Mouse (Mus musculus): ENCODE data around the gene Dusp7. TPM values are rescaled to one million over a fixed set of nuclear protein-coding genes. Genes with fewer than 3 reads are reported as not detected.

Dusp7 gene
- total RNA-seq, 2 experiments from 2014 or later: 23.9 to 25.5 TPM

GRCm38 (mm10) chr9:106378045-106378444 is 9.6 kb downstream of the Dusp7 start:
- DNase-seq (ENCODE audit: low spot score in 2 of 2): no peak

- DNase-seq (ENCODE audit: low spot score in 2 of 2): no peak
These were observed 10.3 kb downstream of the Dusp7 start for GRCm38 (mm10) chr9:106378753-106379152.

DNA sequence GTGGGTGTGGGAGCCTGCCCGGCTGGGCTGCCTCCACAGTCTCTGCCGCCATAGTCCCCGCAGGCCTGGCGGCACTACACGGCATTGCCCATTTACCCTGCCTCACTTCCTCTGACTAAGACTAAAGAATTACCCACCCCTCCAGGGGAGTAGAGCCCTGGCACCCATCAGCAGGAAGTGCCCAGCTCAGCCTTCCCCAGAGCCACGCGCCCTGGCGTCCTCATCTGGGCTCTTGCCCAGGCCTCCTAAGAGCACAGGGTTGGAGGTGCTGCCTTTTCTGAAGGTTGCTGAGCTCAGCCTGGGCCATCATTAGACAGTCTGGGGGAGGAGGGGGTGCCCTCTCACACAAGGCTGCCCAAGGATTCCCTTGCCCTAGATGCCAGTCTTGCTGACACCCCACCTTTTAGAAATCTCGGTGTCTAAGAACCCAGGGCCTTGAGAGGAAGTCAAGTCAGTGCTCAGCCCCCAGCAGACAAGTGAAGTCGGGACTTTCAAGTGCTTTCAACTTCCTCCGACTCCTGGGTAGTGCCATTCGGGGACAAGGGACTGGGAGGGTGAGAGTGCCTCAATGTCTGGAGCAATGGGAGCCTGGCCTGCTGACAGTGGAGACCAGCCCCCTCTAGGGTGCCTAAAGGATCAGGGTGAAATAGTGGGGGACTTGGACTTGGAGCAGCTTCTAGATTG is 17.9 kb downstream of the Dusp7 start:
- no peak for DNase-seq (ENCODE audit: low spot score in 2 of 2)

DNA sequence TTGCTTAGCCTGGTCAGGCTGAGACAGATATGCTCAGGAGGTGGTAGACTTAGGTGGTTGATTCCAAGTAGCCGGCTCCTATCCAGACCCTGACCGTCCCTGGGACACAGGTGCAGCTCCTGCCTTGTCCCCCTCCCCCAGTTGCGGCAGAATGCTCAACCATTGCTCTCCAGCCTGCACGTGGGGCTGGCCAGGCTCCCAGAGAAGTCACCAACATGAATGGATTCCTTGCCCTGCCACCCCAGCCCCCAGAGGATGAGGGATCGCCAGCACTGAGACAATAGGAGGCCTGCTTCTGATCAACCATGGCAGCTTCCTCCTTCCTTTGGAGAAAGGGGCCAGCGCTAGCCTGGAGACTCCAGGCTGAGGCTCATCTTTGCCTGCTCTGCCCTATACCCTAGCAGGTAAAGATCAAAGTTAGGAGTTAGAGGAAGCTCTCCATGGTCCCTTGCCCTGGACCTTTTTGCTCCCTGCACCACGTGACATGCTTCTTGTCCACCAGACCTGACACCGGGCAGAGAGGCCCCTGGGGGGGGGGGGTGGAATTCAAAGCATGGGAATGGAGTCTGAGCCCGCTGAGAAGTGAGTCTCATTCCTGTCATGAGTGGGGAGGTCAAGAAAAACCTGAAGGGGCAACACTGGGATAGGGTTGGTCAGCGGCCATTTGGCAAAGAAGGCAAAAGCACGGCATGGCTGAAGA is 24.5 kb downstream of the Dusp7 start:
- no peak for DNase-seq (ENCODE audit: low spot score in 2 of 2)

DNA sequence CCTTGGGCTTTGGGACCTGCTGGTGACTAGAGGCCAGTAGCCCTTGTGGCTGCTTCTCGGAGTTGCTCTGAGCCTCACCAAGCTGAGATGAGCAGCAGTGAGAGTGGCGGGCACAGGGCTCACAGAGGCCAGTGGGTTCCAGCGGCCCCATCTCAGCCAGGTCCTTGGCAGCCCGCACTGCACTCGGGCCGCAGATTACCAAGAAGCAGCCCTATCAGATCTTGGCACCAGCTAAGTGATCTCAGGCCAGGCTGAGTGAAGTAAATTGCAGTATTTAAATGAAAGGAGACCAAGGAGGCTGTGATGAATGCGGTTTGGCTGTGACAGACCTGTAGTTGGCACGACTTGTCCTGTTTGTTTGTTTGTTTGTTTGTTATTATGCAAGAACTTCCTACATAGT is 25.1 kb downstream of the Dusp7 start:
- no peak for DNase-seq (ENCODE audit: low spot score in 2 of 2)

DNA sequence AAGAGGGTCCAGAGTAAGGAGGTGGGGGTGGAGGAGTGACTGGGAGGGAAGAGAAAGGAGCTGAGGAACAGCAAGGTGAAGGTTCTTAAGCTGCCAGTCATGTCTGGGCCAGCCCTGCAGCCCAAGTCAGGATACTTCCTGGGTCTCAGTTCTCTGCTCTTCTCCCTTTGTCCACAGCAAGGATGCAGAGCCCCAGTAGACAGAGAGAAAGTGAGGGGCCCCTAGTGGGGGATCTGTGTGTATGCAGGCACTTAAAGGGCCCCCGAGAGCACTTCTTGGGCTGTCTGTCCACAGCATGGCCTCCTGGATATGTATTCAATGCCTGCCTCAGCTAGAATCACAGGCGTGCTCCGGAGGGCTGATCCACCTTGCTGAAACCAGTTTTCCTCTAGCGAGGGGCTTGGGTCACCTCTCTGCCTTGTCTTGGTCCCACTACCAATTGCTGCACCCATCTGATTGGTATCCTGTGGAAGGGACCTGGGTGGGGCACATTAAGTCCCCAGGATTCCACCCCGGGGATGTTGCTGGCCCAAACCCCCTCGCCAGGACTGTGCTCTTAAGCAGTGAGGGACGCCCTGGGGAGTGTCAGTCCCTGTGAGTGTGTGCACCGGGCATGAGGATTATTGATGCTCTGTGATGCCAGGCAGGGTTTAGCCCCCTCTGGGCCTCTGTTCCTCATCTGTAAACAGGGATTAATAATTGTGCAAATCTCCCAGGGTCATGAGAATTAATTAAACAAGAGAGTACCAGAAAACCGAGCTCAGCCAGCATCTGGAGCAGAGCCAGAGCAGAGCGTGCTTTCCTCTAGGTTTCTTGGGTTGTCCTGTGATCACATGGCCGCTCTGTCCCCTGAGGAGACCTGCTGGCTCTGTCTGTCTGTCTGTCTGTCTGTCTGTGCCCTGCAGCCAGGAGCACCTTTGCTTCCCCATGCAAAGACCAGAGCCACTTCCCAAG is 26.5 kb downstream of the Dusp7 start:
- DNase-seq (ENCODE audit: low spot score in 2 of 2): no peak

GRCm38 (mm10) chr9:106397733-106398132 is 29.3 kb downstream of the Dusp7 start:
- no peak for DNase-seq (ENCODE audit: low spot score in 2 of 2)

DNA sequence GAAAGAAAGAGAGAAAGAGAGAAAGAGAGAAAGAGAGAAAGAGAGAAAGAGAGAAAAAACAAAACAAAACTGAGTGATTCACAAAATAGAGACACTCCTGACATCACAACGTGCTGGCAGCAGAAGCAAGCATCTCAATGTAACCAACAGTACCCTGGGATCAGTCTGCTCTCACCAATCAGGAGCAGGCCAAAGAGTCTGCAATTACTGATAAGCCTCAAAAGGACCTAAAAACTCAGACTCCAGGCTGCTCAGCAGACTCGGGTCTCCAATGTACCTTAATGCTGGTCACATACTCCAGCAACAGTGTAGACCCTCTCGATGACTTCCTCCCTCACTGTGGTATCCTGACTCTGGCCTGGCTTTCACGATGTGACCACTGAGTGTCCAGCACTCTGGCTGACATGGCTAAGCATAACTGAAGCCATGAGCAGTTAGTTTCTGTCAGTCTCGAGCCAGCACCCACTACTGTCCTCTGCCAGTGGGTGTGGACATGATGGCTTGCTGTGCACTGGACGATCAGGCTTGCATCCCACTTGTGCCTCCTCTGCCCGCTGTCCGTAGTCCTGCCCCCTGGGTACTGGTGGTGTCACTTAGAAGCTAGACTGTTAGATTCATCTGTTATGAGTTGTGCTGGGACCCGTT is 30.4 kb downstream of the Dusp7 start:
- DNase-seq (ENCODE audit: low spot score in 2 of 2): no peak

DNA sequence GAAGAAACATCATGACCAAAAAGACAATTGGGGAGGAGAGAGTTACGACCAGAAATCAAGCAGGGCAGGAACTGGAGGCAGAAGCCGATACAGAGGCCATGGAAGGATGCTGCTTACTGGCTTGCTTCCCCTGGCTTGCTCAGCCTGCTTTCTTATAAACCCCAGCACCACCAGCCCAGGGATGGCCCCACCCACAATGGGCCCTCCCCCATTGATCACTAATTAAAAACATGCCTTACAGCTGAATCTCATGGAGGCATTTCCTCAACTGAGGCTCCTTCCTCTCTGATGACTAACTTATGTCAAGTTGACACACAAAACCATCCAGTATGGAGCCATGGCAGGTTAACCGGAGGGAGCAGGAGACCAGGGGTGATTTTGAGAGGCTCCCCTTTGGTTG is 31.4 kb downstream of the Dusp7 start:
- DNase-seq (ENCODE audit: low spot score in 2 of 2): no peak

DNA sequence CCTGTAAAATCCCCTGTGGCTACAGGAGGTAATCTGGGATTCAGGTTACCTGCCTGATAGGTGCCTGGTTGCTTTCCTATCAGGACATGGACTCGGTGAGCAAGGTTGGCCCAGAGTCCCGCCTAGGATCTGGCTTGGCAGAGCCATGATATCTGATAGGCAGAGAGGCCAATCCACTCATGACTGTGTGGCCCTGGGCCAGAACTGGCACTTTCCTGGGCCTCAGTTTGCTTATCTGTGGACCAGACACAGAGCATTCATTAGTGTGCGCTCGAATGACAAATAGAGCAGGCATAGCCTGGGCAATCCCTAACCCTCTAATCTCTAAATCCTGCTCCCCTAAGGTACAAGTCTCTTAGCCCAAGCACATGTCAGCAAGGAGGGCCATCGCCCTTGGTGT is 33.7 kb downstream of the Dusp7 start:
- DNase-seq (ENCODE audit: low spot score in 2 of 2): no peak

DNA sequence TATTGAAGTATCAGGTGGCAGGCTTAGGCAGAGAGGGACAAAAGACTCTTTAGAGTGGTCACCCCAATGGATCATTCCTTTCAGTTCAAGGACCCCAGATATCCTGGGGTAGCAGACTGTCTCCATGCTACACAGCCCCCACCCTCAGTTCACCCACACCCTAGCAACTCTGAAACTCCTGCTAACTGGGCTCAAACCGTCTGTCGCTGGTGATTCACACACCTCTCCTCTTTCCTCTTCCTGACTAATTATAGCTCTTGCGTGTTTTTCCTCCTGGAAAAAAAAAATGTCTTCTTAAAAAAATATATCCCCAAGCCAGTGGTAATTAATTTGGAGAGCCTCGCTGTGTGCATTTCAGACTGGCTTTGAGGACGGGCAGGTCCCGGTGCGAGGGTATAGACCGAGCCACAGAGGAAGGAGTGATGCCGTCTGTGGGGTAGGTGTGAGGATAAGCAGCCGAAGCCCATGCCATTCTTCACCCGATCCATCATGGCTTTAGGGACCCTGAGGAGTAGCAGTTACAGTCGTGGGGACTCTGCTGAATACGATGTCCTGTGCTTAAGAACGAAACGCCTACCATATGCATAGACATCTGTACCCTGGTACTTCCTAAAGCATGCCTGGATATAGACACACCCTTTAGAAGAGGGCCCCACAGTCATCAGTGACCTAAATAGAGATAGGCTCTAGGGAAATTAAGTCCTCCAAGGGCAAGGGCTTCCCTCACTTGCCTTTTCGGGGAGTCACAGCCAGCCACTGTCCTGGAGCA is 34.4 kb downstream of the Dusp7 start:
- DNase-seq (ENCODE audit: low spot score in 2 of 2): no peak

DNA sequence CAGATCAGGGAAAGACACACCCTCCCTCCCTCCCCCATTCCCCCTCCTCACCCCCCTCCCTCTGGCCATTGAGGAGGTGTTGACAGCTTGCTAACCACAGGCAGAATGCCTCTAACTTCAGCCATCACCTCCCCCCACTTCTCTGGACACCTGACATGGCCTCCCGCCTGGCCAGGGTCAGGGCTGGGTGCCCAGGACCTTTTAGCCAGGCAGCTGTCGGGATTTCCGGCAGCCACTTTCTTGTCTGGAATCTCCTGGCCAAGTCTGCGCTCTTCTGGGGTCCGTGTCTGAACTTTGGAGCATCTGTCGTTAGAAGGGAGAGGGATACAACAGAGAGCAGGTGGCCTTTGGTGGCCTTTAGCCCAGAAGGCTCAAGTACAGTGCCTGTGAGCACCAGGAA is 36.8 kb downstream of the Dusp7 start:
- peak in 1 of 2 experiments; percentile 74 for DNase-seq (ENCODE audit: low spot score in 2 of 2)

DNA sequence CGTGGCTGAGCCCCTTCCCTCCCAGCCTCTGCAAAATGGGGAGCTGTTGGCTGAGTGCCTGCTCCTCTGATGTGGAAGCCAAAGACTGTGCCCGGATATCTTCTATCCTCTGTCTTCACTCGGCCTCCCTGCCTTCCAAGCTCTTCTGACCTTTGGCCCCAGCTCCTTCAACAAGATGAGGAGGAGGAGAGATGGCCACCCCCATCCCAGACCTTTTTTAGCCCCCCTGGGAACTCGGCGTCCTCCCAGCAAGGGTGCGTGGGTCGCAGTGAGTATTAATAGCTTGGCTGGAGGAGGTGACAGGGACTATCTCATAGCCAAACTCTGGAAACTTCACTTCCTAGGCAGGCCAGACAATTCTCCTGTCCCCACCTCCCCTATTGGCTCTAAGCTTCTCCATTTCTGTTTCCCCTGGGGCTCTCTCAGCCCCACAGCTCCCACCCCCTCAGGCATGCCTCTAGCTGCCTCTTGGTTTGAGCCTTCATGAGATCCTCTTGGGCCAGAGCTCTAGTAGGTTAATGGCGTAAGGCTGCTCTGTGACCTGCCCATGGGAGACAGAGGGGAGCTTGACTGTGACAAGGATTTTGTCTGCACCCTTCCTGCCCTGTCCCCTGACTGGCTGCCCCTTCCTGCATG is 38.1 kb downstream of the Dusp7 start:
- no peak for DNase-seq (ENCODE audit: low spot score in 2 of 2)

GRCm38 (mm10) chr9:106409096-106409495 is 40.7 kb downstream of the Dusp7 start:
- no peak for DNase-seq (ENCODE audit: low spot score in 2 of 2)

- DNase-seq (ENCODE audit: low spot score in 2 of 2): no peak
These were observed 41.7 kb downstream of the Dusp7 start for GRCm38 (mm10) chr9:106410086-106410650.

DNA sequence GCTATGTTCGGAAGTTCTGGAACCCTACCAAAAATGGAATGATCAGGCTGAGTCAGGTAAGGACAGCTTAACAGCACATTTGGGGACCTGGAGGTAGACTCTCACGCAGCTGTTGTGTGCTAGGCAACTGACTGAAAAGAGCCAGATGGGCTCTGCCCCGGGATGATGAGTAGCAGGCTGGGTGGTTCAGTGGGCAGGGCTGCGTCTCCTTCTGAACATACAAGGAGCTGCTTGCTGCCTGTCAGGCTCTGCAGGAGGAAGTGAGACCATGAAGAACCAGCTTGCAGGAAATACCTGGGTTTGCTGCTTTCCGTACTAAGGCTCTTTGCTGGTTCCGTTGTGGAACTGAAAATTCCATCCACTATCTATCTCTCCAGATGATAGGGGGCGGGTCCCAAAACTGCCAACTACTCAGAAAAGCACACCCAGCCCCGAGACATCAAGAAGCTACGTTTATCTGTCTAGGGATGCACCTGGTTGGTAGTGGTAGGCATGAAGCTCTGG is 42.7 kb downstream of the Dusp7 start:
- DNase-seq (ENCODE audit: low spot score in 2 of 2): no peak

- DNase-seq (ENCODE audit: low spot score in 2 of 2): no peak
These were observed 43.3 kb downstream of the Dusp7 start for GRCm38 (mm10) chr9:106411729-106412128.

DNA sequence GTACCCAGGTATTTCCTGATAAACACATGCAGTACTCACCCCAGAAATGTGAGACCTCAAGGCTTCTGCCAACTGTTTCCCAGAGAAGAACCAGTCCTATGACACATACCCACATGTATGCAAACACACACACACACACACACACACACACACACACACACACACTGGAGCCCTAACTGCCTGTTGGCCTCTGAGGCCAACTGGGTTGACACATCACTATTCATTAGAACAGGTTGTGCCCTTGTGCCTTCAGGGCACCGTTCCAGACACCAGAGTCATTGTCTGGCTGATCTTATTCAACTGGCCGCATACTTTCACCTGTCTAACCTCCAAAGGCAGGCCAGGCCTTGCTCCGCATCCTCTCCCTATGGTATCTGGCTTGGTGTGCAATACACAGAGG is 43.8 kb downstream of the Dusp7 start:
- no peak for DNase-seq (ENCODE audit: low spot score in 2 of 2)

- no peak for DNase-seq (ENCODE audit: low spot score in 2 of 2)
These were observed 45.2 kb downstream of the Dusp7 start for GRCm38 (mm10) chr9:106413606-106414005.

DNA sequence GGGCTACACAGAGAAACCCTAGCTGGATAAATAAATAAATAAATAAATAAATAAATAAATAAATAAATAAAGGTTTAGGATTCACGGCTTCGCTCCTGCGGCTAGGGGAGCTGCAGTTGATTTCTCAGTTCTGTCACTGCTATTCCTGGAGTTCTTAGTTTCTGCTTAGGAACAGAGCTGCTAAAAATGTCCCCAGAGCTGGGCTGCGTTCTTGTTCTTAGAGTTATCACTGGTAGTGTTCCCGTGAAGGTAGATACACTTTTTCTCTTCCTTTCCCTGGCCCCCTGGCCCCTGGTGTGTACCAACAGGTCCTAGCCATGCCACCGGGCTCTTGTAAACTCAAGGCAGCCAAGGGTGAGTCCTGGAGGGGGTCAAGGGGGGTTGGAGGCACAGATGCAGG is 48.4 kb downstream of the Dusp7 start:
- no peak for DNase-seq (ENCODE audit: low spot score in 2 of 2)
